Mouse (Mus musculus): ENCODE results near the gene Capn1.
"Not testable (repeated sequence)": the region's sequence is repeated elsewhere in the genome, so short reads cannot be mapped to it uniquely, and the experiment has no call there.

Gene Capn1

GRCm38 (mm10) chr19:6015511-6016315 is at the start of gene Capn1:
Gene Capn1 (minus strand): TSS chr19:6015897.
- DNase-seq (ENCODE audit: extremely low spot score, low spot score): peak; percentile 73

- DNase-seq (ENCODE audit: extremely low spot score, low spot score): no peak
Measured at GRCm38 (mm10) chr19:6063081-6063480, 47.4 kb upstream of the Capn1 start.

- no peak for DNase-seq (ENCODE audit: extremely low spot score, low spot score)
Measured at GRCm38 (mm10) chr19:6062418-6062817, 46.7 kb upstream of the Capn1 start.

- peak; percentile 45 for DNase-seq (ENCODE audit: extremely low spot score, low spot score)
Measured at GRCm38 (mm10) chr19:6061641-6062302, 46.1 kb upstream of the Capn1 start.

GRCm38 (mm10) chr19:6061021-6061533 is 45.4 kb upstream of the Capn1 start, which contains the start of gene Znhit2:
Gene Znhit2 (plus strand): TSS chr19:6061192.
- DNase-seq (ENCODE audit: extremely low spot score, low spot score): peak; percentile 91

- no peak for DNase-seq (ENCODE audit: extremely low spot score, low spot score)
Measured at GRCm38 (mm10) chr19:6058966-6059365, 43.3 kb upstream of the Capn1 start.

GRCm38 (mm10) chr19:6058513-6058912 is 42.8 kb upstream of the Capn1 start:
- no peak for DNase-seq (ENCODE audit: extremely low spot score, low spot score)

GRCm38 (mm10) chr19:6057313-6058096 is 41.8 kb upstream of the Capn1 start, which contains the start of the genes Mrpl49 and Fau:
Gene Mrpl49 (minus strand): TSS chr19:6057785.
Gene Fau (plus strand): TSS chr19:6057844.
- DNase-seq (ENCODE audit: extremely low spot score, low spot score): peak; percentile 98

GRCm38 (mm10) chr19:6056696-6057095 is 41.0 kb upstream of the Capn1 start:
- no peak for DNase-seq (ENCODE audit: extremely low spot score, low spot score)

GRCm38 (mm10) chr19:6054296-6054695 is 38.6 kb upstream of the Capn1 start:
- no peak for DNase-seq (ENCODE audit: extremely low spot score, low spot score)

GRCm38 (mm10) chr19:6052516-6052915 is 36.8 kb upstream of the Capn1 start:
- no peak for DNase-seq (ENCODE audit: extremely low spot score, low spot score)

GRCm38 (mm10) chr19:6048681-6049410 is 33.1 kb upstream of the Capn1 start:
- no peak for DNase-seq (ENCODE audit: extremely low spot score, low spot score)

GRCm38 (mm10) chr19:6047899-6048166 is 32.1 kb upstream of the Capn1 start:
- no peak for DNase-seq (ENCODE audit: extremely low spot score, low spot score)

- no peak for DNase-seq (ENCODE audit: extremely low spot score, low spot score)
Measured at GRCm38 (mm10) chr19:6047154-6047898, 31.6 kb upstream of the Capn1 start.

- DNase-seq (ENCODE audit: extremely low spot score, low spot score): peak; percentile 95
Measured at GRCm38 (mm10) chr19:6046294-6047153, 30.8 kb upstream of the Capn1 start, which contains the start of gene Syvn1. Gene Syvn1 (plus strand): TSS chr19:6046576.

GRCm38 (mm10) chr19:6045366-6046293 is 29.9 kb upstream of the Capn1 start:
- no peak for DNase-seq (ENCODE audit: extremely low spot score, low spot score)

GRCm38 (mm10) chr19:6044102-6044501 is 28.4 kb upstream of the Capn1 start:
- not testable (repeated sequence) for DNase-seq (ENCODE audit: extremely low spot score, low spot score)

GRCm38 (mm10) chr19:6042293-6042692 is 26.6 kb upstream of the Capn1 start:
- DNase-seq (ENCODE audit: extremely low spot score, low spot score): no peak

Data from neural tube, embryonic 10.5 days (tissue).